Mouse (Mus musculus) heart, embryonic 13.5 days (tissue): Measurements from ENCODE around the gene Wiz. TPM values are rescaled to one million over a fixed set of nuclear protein-coding genes. Genes with fewer than 3 reads are reported as not detected.

Source experiments
- ATAC-seq: fragments of 200-750 bp; cut with Nextera tagmentation; 2 replicates; pipeline ENCODE4 v1.8.0; 2017; ENCODE audit warnings: moderate TSS enrichment; ENCODE audit not compliant: insufficient number of reproducible peaks, low FRiP score, low TSS enrichment; ENCODE audit errors: extremely low read depth
- H3K27ac ChIP-seq: fragments of 300-500 bp; sonication (generic); replicated peaks from 2 replicates; pipeline ENCODE4 v1.5.1; 2015; ENCODE audit warnings: moderate library complexity, mild to moderate bottlenecking, inconsistent platforms
- H3K27me3 ChIP-seq: fragments of 300-500 bp; sonication (generic); replicated peaks from 2 replicates; pipeline ENCODE4 v1.6.1; 2015; ENCODE audit warnings: mild to moderate bottlenecking, inconsistent platforms
- H3K36me3 ChIP-seq: fragments of 300-500 bp; sonication (generic); 2 replicates; pipeline ENCODE4 v1.6.1; 2015; ENCODE audit warnings: mild to moderate bottlenecking, inconsistent platforms
- H3K4me1 ChIP-seq: fragments of 300-500 bp; sonication (generic); 2 replicates; pipeline ENCODE4 v1.6.1; 2015; ENCODE audit warnings: inconsistent platforms
- H3K4me2 ChIP-seq: fragments of 300-500 bp; sonication (generic); 2 replicates; pipeline ENCODE4 v1.6.1; 2015; ENCODE audit warnings: inconsistent platforms, mild to moderate bottlenecking, moderate library complexity
- H3K4me3 ChIP-seq: fragments of 300-500 bp; sonication (generic); 2 replicates; pipeline ENCODE4 v1.5.1; 2015; ENCODE audit warnings: moderate library complexity, mild to moderate bottlenecking, inconsistent platforms
- H3K9ac ChIP-seq: fragments of 300-500 bp; sonication (generic); 2 replicates; pipeline ENCODE4 v1.6.1; 2015; ENCODE audit warnings: inconsistent platforms, mild to moderate bottlenecking, moderate library complexity
- H3K9me3 ChIP-seq: fragments of 300-500 bp; sonication (generic); 2 replicates; pipeline ENCODE4 v1.6.1; 2016; ENCODE audit warnings: inconsistent platforms
- WGBS: fragments of 180-500 bp; shearing (Covaris S2); methylation state at CpG from one replicate; pipeline ENCODE4 v1.1.7; 2015; ENCODE audit warnings: mixed read lengths; 5-methylcytosine and 5-hydroxymethylcytosine counted together
- polyA plus RNA-seq: library from polyadenylated mRNA; unstranded; fragments of >200 nt; fragmentation: Nextera tagmentation; extraction: Ambion mirVana; gene quantifications from 2 replicates; pipeline ENCODE4 v1.2.1, GENCODE M21; 2015

Gene Wiz
- polyA plus RNA-seq, 1 experiment from 2014 or later, result 10.9 TPM

GRCm38 (mm10) chr17:32403417-32403816, 14.2 kb upstream of the Wiz start, which contains the start of gene Rasal3:
Rasal3 (minus strand) TSS chr17:32403583.
- 51% methylated on average over 8 of the region's 8 CpGs for WGBS
- no peak within 1 kb of the TSS for H3K27ac ChIP-seq
- ATAC-seq, result no peak
- no peak within 1 kb of the TSS for H3K4me3 ChIP-seq
- no peak within 1 kb of the TSS for H3K9ac ChIP-seq
- no peaks in the 10 kb centered on the region for H3K4me1 ChIP-seq
- peaks cover 21% of the 10 kb centered on the region for H3K27me3 ChIP-seq
- H3K36me3 ChIP-seq, result no peaks in the 10 kb centered on the region
- no peaks in the 10 kb centered on the region for H3K9me3 ChIP-seq
- no peak within 1 kb of the TSS for H3K4me2 ChIP-seq

GRCm38 (mm10) chr17:32402779-32403157, 13.5 kb upstream of the Wiz start:
- no peak for ATAC-seq
- Histone ChIP-seq H3K27ac (no peak overlapping the region), H3K9me3 (no peaks in the 10 kb centered on the region), H3K4me1 (no peaks in the 10 kb centered on the region), H3K4me2 (no peak overlapping the region), H3K9ac (no peak overlapping the region), H3K36me3 (no peaks in the 10 kb centered on the region), H3K4me3 (no peak overlapping the region), H3K27me3 (peaks cover 28% of the 10 kb centered on the region)
- WGBS, result 55% methylated on average over 11 of the region's 11 CpGs

GRCm38 (mm10) chr17:32402011-32402778, 13.0 kb upstream of the Wiz start:
- Histone ChIP-seq H3K27me3 (peaks cover 33% of the 10 kb centered on the region), H3K36me3 (no peaks in the 10 kb centered on the region), H3K4me1 (no peaks in the 10 kb centered on the region), H3K4me2 (no peak overlapping the region), H3K9me3 (no peaks in the 10 kb centered on the region), H3K9ac (no peak overlapping the region), H3K4me3 (no peak overlapping the region), H3K27ac (no peak overlapping the region)
- 71% methylated on average over 9 of the region's 9 CpGs for WGBS
- no peak for ATAC-seq

- Histone ChIP-seq H3K9me3 (no peaks in the 10 kb centered on the region), H3K4me3 (peak overlapping the region; percentile 49), H3K27me3 (peaks cover 88% of the 10 kb centered on the region), H3K9ac (no peak overlapping the region; the same call in 1 of the 2 replicates), H3K27ac (no peak overlapping the region), H3K4me2 (peak overlapping the region; percentile 71), H3K36me3 (no peaks in the 10 kb centered on the region), H3K4me1 (peaks cover 18% of the 10 kb centered on the region)
- no peak for ATAC-seq
- 5% methylated on average over 37 of the region's 37 CpGs for WGBS
Observed at GRCm38 (mm10) chr17:32396266-32396665, 7.0 kb upstream of the Wiz start.

GRCm38 (mm10) chr17:32393944-32394343, 4.7 kb upstream of the Wiz start:
- H3K4me3 ChIP-seq, result no peak overlapping the region
- no peaks in the 10 kb centered on the region for H3K36me3 ChIP-seq
- H3K9ac ChIP-seq, result no peak overlapping the region
- H3K27me3 ChIP-seq, result peaks cover 83% of the 10 kb centered on the region
- ATAC-seq, result no peak
- H3K27ac ChIP-seq, result no peak overlapping the region
- H3K4me1 ChIP-seq, result peaks cover 28% of the 10 kb centered on the region
- no peaks in the 10 kb centered on the region for H3K9me3 ChIP-seq
- WGBS, result 85% methylated on average over 10 of the region's 10 CpGs
- no peak overlapping the region for H3K4me2 ChIP-seq

- Histone ChIP-seq H3K27me3 (peaks cover 29% of the 10 kb centered on the region), H3K4me1 (peaks cover 43% of the 10 kb centered on the region), H3K9me3 (no peaks in the 10 kb centered on the region), H3K4me2 (peak overlapping the region; percentile 99), H3K27ac (peak overlapping the region; percentile 77), H3K4me3 (peak overlapping the region; percentile 86), H3K36me3 (peaks cover 14% of the 10 kb centered on the region), H3K9ac (peak overlapping the region; percentile 91)
- WGBS, result under 1% methylated on average over 34 of the region's 39 CpGs
- ATAC-seq, result peak; percentile 38
Observed at GRCm38 (mm10) chr17:32388370-32389100, 704 bp downstream of the Wiz start.

- peak overlapping the region; percentile 99 for H3K4me2 ChIP-seq
- WGBS, result 51% methylated on average over 7 of the region's 7 CpGs
Observed at GRCm38 (mm10) chr17:32387986-32388369, 1.3 kb downstream of the Wiz start.

GRCm38 (mm10) chr17:32386659-32387432, 2.4 kb downstream of the Wiz start:
- H3K4me2 ChIP-seq, result no peak overlapping the region
- H3K9me3 ChIP-seq, result no peaks in the 10 kb centered on the region
- no peak overlapping the region for H3K27ac ChIP-seq
- H3K4me1 ChIP-seq, result peaks cover 43% of the 10 kb centered on the region
- 67% methylated on average over 9 of the region's 9 CpGs for WGBS
- H3K9ac ChIP-seq, result no peak overlapping the region
- no peak overlapping the region for H3K4me3 ChIP-seq
- peaks cover 12% of the 10 kb centered on the region for H3K27me3 ChIP-seq
- peaks cover 21% of the 10 kb centered on the region for H3K36me3 ChIP-seq
- no peak for ATAC-seq

More at GRCm38 (mm10) chr17:32387986-32388369, 1.3 kb downstream of the Wiz start:
- no peaks in the 10 kb centered on the region for H3K9me3 ChIP-seq
- no peak for ATAC-seq
- peak overlapping the region; percentile 77; the same call in 1 of the 2 replicates for H3K27ac ChIP-seq
- H3K4me1 ChIP-seq, result peaks cover 49% of the 10 kb centered on the region
- H3K36me3 ChIP-seq, result peaks cover 18% of the 10 kb centered on the region
- H3K9ac ChIP-seq, result peak overlapping the region; percentile 91
- H3K27me3 ChIP-seq, result peaks cover 24% of the 10 kb centered on the region
- H3K4me3 ChIP-seq, result peak overlapping the region; percentile 86

- Histone ChIP-seq H3K4me2 (peak overlapping the region; percentile 16), H3K27me3 (no peaks in the 10 kb centered on the region), H3K4me3 (no peak overlapping the region), H3K9ac (peak overlapping the region; percentile 37; the same call in 1 of the 2 replicates), H3K9me3 (no peaks in the 10 kb centered on the region), H3K36me3 (peaks cover 33% of the 10 kb centered on the region), H3K4me1 (peaks cover 33% of the 10 kb centered on the region), H3K27ac (peak overlapping the region; percentile 58; the same call in 1 of the 2 replicates)
- WGBS, result 63% methylated on average over 5 of the region's 5 CpGs
- ATAC-seq, result no peak
Observed at GRCm38 (mm10) chr17:32383661-32384060, 5.6 kb downstream of the Wiz start.

GRCm38 (mm10) chr17:32382576-32382975, 6.7 kb downstream of the Wiz start:
- no peak overlapping the region for H3K4me2 ChIP-seq
- H3K4me1 ChIP-seq, result peaks cover 24% of the 10 kb centered on the region
- H3K4me3 ChIP-seq, result no peak overlapping the region
- H3K9ac ChIP-seq, result no peak overlapping the region
- H3K27me3 ChIP-seq, result no peaks in the 10 kb centered on the region
- WGBS, result 86% methylated on average over 7 of the region's 7 CpGs
- H3K27ac ChIP-seq, result no peak overlapping the region
- H3K36me3 ChIP-seq, result peaks cover 39% of the 10 kb centered on the region
- no peaks in the 10 kb centered on the region for H3K9me3 ChIP-seq
- no peak for ATAC-seq

- H3K4me2 ChIP-seq, result no peak overlapping the region
- 64% methylated on average over 2 of the region's 2 CpGs for WGBS
- no peaks in the 10 kb centered on the region for H3K27me3 ChIP-seq
- H3K27ac ChIP-seq, result no peak overlapping the region
- H3K36me3 ChIP-seq, result peaks cover 40% of the 10 kb centered on the region
- no peak overlapping the region for H3K4me3 ChIP-seq
- H3K9ac ChIP-seq, result no peak overlapping the region
- peaks cover 19% of the 10 kb centered on the region for H3K4me1 ChIP-seq
- no peaks in the 10 kb centered on the region for H3K9me3 ChIP-seq
- no peak for ATAC-seq
Observed at GRCm38 (mm10) chr17:32378786-32379185, 10.5 kb downstream of the Wiz start.
